Mouse (Mus musculus) CH12.LX (cell line): ENCODE data around the gene Aurkaip1.
A peak's percentile ranks its signal among the peaks of the same experiment; 100 is the strongest.

Experiments
- CTCF ChIP-seq, 2 experiments: IDR thresholded peaks in 1 of 2; conservative IDR thresholded peaks in 1 of 2; 2 replicates each; pipeline ENCODE4 v1.5.1; 2011 to 2012; ENCODE audit warnings: low read depth in 2 of 2, low read length in 2 of 2, improper control_type of control experiment in 1 of 2, inconsistent platforms in 1 of 2, mild to moderate bottlenecking in 1 of 2, moderate library complexity in 1 of 2
- E2F4 ChIP-seq: IDR thresholded peaks from 2 replicates; pipeline ENCODE4 v1.6.1; 2011; ENCODE audit warnings: low read depth, low read length, improper control_type of control experiment; ENCODE audit not compliant: insufficient replicate concordance
- ELF1 ChIP-seq: IDR thresholded peaks from 2 replicates; pipeline ENCODE4 v1.6.1; 2014; ENCODE audit warnings: low read depth, mild to moderate bottlenecking, inconsistent platforms, low read length, improper control_type of control experiment
- EP300 ChIP-seq: IDR thresholded peaks from 2 replicates; pipeline ENCODE4 v1.6.1; 2011; ENCODE audit warnings: low read length, improper control_type of control experiment
- HCFC1 ChIP-seq: IDR thresholded peaks from 2 replicates; pipeline ENCODE4 v1.6.1; 2012; ENCODE audit warnings: low read depth, mild to moderate bottlenecking, inconsistent platforms, low read length, improper control_type of control experiment
- KAT2A ChIP-seq: IDR thresholded peaks from 2 replicates; pipeline ENCODE4 v1.6.1; 2012; ENCODE audit warnings: low read length, improper control_type of control experiment, inconsistent platforms; ENCODE audit not compliant: insufficient replicate concordance
- MEF2A ChIP-seq: IDR thresholded peaks from 2 replicates; pipeline ENCODE4 v1.6.1; 2014; ENCODE audit warnings: low read depth, mild to moderate bottlenecking, inconsistent platforms, low read length, improper control_type of control experiment, borderline replicate concordance
- POLR2A ChIP-seq: IDR thresholded peaks from 2 replicates; pipeline ENCODE4 v1.6.1; 2011; ENCODE audit warnings: low read depth, mild to moderate bottlenecking, improper control_type of control experiment, low read length
- POLR2AphosphoS2 ChIP-seq: IDR thresholded peaks from 2 replicates; pipeline ENCODE4 v1.6.1; 2011; ENCODE audit warnings: low read depth, low read length, improper control_type of control experiment
- RCOR1 ChIP-seq: conservative IDR thresholded peaks from 2 replicates; pipeline ENCODE4 v1.6.1; 2012; ENCODE audit warnings: low read depth, mild to moderate bottlenecking, inconsistent platforms, low read length, improper control_type of control experiment

DNA sequence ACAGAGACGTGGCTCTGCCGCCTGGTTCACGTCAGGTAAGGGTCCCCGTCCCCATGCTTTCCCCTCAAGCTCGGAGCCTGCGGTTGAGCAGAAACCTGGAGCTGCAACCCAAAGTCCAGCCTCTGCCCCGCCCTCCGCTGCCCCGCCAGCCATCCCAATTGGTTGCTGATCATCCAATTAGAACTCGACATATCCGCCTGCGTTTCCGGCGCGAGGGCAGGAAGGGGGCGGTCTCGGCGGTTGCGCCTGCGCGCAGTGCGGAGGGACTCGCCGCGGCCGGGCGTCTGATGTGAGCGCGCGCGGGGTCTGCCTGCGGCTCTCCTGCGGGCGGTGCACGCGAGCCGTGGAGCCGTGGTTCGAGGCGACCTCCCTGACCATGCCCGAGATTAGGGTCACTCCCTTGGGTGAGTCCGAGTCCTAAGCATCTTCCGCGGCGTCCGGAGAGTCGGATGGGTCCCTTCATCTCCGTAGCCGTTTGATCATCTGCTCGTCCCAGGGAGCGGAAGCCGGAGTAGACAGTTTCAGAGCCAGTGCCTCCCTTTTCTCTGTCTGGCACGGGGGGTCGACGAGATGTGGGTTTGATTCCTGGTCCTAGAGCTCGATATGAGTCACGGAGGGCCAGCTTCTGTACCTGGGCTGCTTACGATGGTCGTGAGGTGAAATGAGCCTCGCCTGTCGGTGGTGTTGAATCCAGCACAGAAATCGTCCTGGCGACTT lies 38.4 kb downstream of the Aurkaip1 start, which contains the start of the genes Cptp and Ints11:
- peak; percentile 71; the same call in 1 of the 2 replicates for TF ChIP-seq KAT2A
- TF ChIP-seq POLR2A, result peak; percentile 90
- TF ChIP-seq EP300, result no peak
- peak; percentile 83 for TF ChIP-seq POLR2AphosphoS2
- TF ChIP-seq RCOR1, result no peak
- TF ChIP-seq ELF1, result peak; percentile 80
- no peak for TF ChIP-seq E2F4
- peak in 1 of 2 experiments; percentile 36; a peak in 2 of 4 replicates for TF ChIP-seq CTCF (conservative IDR thresholded peaks at IDR 0.05 in 1 of 2, IDR thresholded peaks at IDR 0.05 in 1 of 2; ENCODE audit: low read depth in 2 of 2, low read length in 2 of 2)
- no peak for TF ChIP-seq MEF2A
- TF ChIP-seq HCFC1, result peak; percentile 80
